Mouse (Mus musculus): ENCODE data around the gene Usp22. TPM values are rescaled to one million over a fixed set of nuclear protein-coding genes. Genes with fewer than 3 reads are reported as not detected.
A peak's percentile ranks its signal among the peaks of the same experiment; 100 is the strongest.

The Usp22 gene
- polyA plus RNA-seq, 1 experiment from 2014 or later: 284 TPM

DNA sequence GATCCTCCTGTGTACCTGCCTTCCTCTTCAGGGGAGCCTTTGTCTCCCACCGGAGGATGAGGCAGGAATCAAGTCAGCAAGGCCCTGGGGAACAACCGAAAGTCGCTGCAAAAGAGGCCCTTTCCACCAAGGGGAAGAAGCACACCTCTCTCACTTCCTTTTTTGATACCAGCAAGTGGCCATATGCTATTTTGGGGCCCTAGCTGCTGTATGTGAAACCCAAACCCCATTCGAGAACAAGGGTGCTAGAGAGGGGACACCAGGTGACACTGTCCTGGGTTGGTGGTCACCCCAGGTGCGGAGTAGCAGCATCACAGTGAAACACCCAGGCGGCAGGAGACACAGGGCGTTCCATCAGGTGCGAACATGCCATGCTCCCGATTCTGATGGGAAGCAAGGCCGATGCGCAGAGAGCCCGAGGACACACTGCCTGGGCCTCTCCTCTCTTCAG is 65.9 kb downstream of the Usp22 start:
- WGBS: 89% methylated on average over 12 of the region's 12 CpGs
- DNase-seq (ENCODE audit: low spot score, missing footprints): no peak
- Histone ChIP-seq H3K4me3 (ENCODE audit: low read depth, low read length) (no peak overlapping the region), H3K9me3 (ENCODE audit: control insufficient read depth, low read length) (no peaks in the 10 kb centered on the region), H3K27ac (ENCODE audit: low read depth, low read length) (no peak overlapping the region), H3K4me1 (ENCODE audit: control insufficient read depth, insufficient read depth, low read length) (peaks cover 7% of the 10 kb centered on the region), H3K9ac (ENCODE audit: low read length) (no peak overlapping the region), H3K27me3 (ENCODE audit: control insufficient read depth, insufficient read depth, low read length) (no peaks in the 10 kb centered on the region), H3K4me2 (no peak overlapping the region), H3K36me3 (ENCODE audit: control insufficient read depth, insufficient read depth, low read length) (no peaks in the 10 kb centered on the region)
- ATAC-seq (ENCODE audit: low FRiP score): no peak

GRCm38 (mm10) chr11:61104241-61104901 is 70.5 kb downstream of the Usp22 start:
- ATAC-seq (ENCODE audit: low FRiP score) (peak; percentile 79), DNase-seq (ENCODE audit: low spot score, missing footprints) (peak; percentile 99)
- Histone ChIP-seq H3K36me3 (ENCODE audit: control insufficient read depth, insufficient read depth, low read length) (no peaks in the 10 kb centered on the region), H3K9me3 (ENCODE audit: control insufficient read depth, low read length) (no peaks in the 10 kb centered on the region), H3K9ac (ENCODE audit: low read length) (no peak overlapping the region; the same call in 1 of the 2 replicates), H3K27ac (ENCODE audit: low read depth, low read length) (no peak overlapping the region), H3K27me3 (ENCODE audit: control insufficient read depth, insufficient read depth, low read length) (no peaks in the 10 kb centered on the region; the same call in 1 of the 2 replicates), H3K4me1 (ENCODE audit: control insufficient read depth, insufficient read depth, low read length) (peaks cover 16% of the 10 kb centered on the region), H3K4me3 (ENCODE audit: low read depth, low read length) (no peak overlapping the region), H3K4me2 (peak overlapping the region; percentile 25; the same call in 1 of the 2 replicates)
- WGBS: 18% methylated on average over 20 of the region's 20 CpGs

DNA sequence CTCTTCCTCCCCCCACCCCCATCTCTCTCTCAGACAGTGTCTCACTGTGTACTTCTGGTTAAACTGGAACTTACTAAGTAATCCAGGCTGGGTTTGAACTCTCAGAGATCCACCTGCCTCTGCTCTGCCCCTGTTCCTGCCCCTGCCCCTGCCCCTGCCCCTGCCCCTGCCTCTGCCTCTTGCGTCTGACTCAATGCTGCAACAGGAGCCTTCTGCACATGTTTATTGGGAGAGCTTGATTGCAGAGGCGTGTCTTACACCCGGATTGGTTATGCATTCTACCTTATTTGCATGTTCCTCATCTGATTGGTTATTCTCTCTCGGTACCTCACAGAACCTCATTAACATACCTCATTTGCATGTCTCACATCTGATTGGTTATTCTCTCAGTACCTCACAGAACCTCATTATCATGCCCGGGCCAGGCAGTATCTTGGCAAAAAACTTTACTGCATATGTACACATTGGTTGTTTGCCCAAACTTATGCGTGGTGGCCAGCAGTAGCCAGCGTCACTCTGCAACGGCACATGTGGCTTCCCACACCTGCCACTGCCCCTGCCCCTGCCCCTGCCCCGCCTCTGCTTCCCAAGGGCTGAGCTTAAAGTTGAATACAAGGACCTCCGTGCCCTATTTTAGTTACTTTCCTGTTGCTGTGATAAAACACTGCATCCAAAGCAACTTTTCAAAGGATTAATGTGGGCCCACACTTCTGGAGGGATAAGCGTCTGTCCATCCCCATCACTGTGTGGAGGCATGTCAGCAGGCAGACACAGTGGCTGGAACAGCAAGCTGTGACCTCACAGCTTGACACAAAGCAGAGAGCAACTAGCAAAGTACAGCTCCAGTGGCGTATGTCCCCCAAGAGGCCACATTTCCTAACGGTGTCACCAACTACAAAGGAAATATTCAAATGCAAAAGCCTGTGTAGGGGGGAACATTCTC is 72.2 kb downstream of the Usp22 start:
- H3K4me2 ChIP-seq: peak overlapping the region; percentile 4; the same call in 1 of the 2 replicates
- no peaks in the 10 kb centered on the region for H3K36me3 ChIP-seq (ENCODE audit: control insufficient read depth, insufficient read depth, low read length)
- WGBS: 41% methylated on average over 12 of the region's 13 CpGs
- H3K9me3 ChIP-seq (ENCODE audit: control insufficient read depth, low read length): no peaks in the 10 kb centered on the region
- DNase-seq (ENCODE audit: low spot score, missing footprints): peak; percentile 89
- no peaks in the 10 kb centered on the region; the same call in 1 of the 2 replicates for H3K27me3 ChIP-seq (ENCODE audit: control insufficient read depth, insufficient read depth, low read length)
- 0 out of 2 replicates have a peak, but pooled peaks have one; percentile 65 for ATAC-seq (ENCODE audit: low FRiP score)
- no peak overlapping the region for H3K9ac ChIP-seq (ENCODE audit: low read length)
- no peak overlapping the region for H3K27ac ChIP-seq (ENCODE audit: low read depth, low read length)
- H3K4me3 ChIP-seq (ENCODE audit: low read depth, low read length): no peak overlapping the region
- H3K4me1 ChIP-seq (ENCODE audit: control insufficient read depth, insufficient read depth, low read length): peaks cover 16% of the 10 kb centered on the region

Other genes with a start within 250 kb of the Usp22 start
- gene Map2k3, start 243.0 kb downstream of the Usp22 start, polyA plus RNA-seq (2014; fragmentation: Nextera tagmentation; extraction: Ambion mirVana): 34.2 and 37.4 TPM in 2 replicates
- gene Kcnj12, start 152.5 kb downstream of the Usp22 start, polyA plus RNA-seq (2014; fragmentation: Nextera tagmentation; extraction: Ambion mirVana): 0.16 and 0.33 TPM in 2 replicates
- gene Tnfrsf13b, start 48.3 kb downstream of the Usp22 start, polyA plus RNA-seq (2014; fragmentation: Nextera tagmentation; extraction: Ambion mirVana): 1.1 and 1.4 TPM in 2 replicates
- gene Aldh3a1, start 32.5 kb upstream of the Usp22 start, polyA plus RNA-seq (2014; fragmentation: Nextera tagmentation; extraction: Ambion mirVana): not detected in 2 replicates
- gene Aldh3a2, start 92.4 kb upstream of the Usp22 start, polyA plus RNA-seq (2014; fragmentation: Nextera tagmentation; extraction: Ambion mirVana): 26.0 and 27.2 TPM in 2 replicates
- gene Slc47a2, start 167.8 kb upstream of the Usp22 start, polyA plus RNA-seq (2014; fragmentation: Nextera tagmentation; extraction: Ambion mirVana): not detected in 2 replicates
- 0.16 TPM in 1 of 2 replicates, not detected in the other for gene Slc47a1, start 203.3 kb upstream of the Usp22 start, polyA plus RNA-seq (2014; fragmentation: Nextera tagmentation; extraction: Ambion mirVana)

Data from midbrain, embryonic 11.5 days (tissue).